Comparison of ENCODE assay signal across 22 mouse cellular contexts in the genomic region with DNA sequence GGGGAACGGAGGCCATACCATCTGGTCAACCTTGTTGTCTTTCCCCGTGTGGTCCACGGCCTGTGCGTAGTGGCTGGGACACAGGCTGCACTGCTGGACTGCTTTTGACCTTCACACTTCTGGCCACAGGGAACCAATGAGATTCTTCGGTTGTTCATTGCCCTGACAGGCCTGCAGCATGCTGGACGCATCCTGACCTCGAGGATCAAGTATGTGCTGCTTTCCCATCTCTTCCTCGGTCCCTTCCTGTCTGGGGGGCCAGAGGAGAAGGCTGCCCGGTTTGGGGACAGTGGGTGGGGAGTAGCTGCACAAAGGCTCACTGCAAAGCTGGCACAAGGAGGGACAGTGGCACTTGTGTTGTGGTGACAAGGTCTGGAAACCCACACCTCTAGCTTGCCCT. TPM values are rescaled to one million over a fixed set of nuclear protein-coding genes. Genes with fewer than 3 reads are reported as not detected.
DNase-seq lines count a peak whose midpoint lies in the region; ATAC-seq and TF ChIP-seq lines count a peak whose summit lies in the region.
"Had no signal": no experiment of that assay in that cellular context is flagged by ENCODE, and none has a peak within 500 bp of the region (broad histone marks: within the 10 kb centered on the region; RNA-seq: fewer than 3 reads in every experiment).

No protein-coding gene starts in this region.

- no peak for TF ChIP-seq CTCF in kidney, adult 2 months (conservative IDR thresholded peaks at IDR 0.05; ENCODE audit: insufficient read depth, insufficient read length, low read depth, low read length)

- no peak for ATAC-seq in heart, embryonic 11.5 days (replicated peaks; ENCODE audit: insufficient number of reproducible peaks, low FRiP score, low TSS enrichment)
- ATAC-seq in kidney, embryonic 15.5 days (replicated peaks; ENCODE audit: low FRiP score): no peak
- ATAC-seq: forebrain, embryonic 14.5 days; forebrain, embryonic 16.5 days had no signal

- H3K4me2 ChIP-seq in heart, embryonic 11.5 days: no peak overlapping the region
- H3K4me2 ChIP-seq in kidney, embryonic 15.5 days: no peak overlapping the region
- H3K4me2 ChIP-seq: embryonic facial prominence, embryonic 13.5 days; embryonic facial prominence, embryonic 15.5 days had no signal

- no peaks in the 10 kb centered on the region for H3K27me3 ChIP-seq in heart, embryonic 11.5 days (ENCODE audit: control insufficient read depth, insufficient read depth, low read length)
- no peaks in the 10 kb centered on the region for H3K27me3 ChIP-seq in kidney, adult 2 months (replicated peaks; ENCODE audit: control insufficient read depth, insufficient read depth, low read length)
- H3K27me3 ChIP-seq in kidney, embryonic 15.5 days: no peaks in the 10 kb centered on the region
- H3K27me3 ChIP-seq: embryonic facial prominence, embryonic 13.5 days; embryonic facial prominence, embryonic 15.5 days had no signal

- H3K4me3 ChIP-seq in heart, embryonic 11.5 days (ENCODE audit: low read depth, low read length): no peak overlapping the region
- H3K4me3 ChIP-seq in kidney, adult 2 months (ENCODE audit: insufficient read depth, low read depth, low read length): no peak overlapping the region
- H3K4me3 ChIP-seq in kidney, embryonic 15.5 days (replicated peaks): no peak overlapping the region
- H3K4me3 ChIP-seq: embryonic facial prominence, embryonic 13.5 days; embryonic facial prominence, embryonic 15.5 days; erythroblast, embryonic 14.5 days; forebrain, embryonic 10.5 days had no signal

- WGBS in heart, embryonic 11.5 days (ENCODE audit: insufficient replicate concordance): 85% methylated on average over 9 of the region's 9 CpGs
- WGBS in kidney, adult 2 months: 82% methylated on average over 9 of the region's 9 CpGs
- 89% methylated on average over 9 of the region's 9 CpGs for WGBS in kidney, embryonic 15.5 days

- peak; percentile 80 for DNase-seq in heart, adult 11 months
- peak; percentile 33 for DNase-seq in kidney, adult 2 months
- DNase-seq: adrenal gland, adult 2 months; adrenal gland, postnatal 10 days; adrenal gland, postnatal 25 days; cerebellum, adult 11 months; cerebellum, adult 18-20 months; cerebellum, adult 8-10 months; cerebellum, adult 9-11 months; cerebellum, postnatal 14 days; cerebellum, postnatal 36 days; embryo, embryonic 11 days had no signal

- no peaks in the 10 kb centered on the region for H3K4me1 ChIP-seq in heart, embryonic 11.5 days (ENCODE audit: control insufficient read depth, insufficient read depth, low read length)
- H3K4me1 ChIP-seq in kidney, adult 2 months (ENCODE audit: control insufficient read depth, insufficient read depth, low read length): no peaks in the 10 kb centered on the region; the same call in 1 of the 2 replicates
- H3K4me1 ChIP-seq in kidney, embryonic 15.5 days: no peaks in the 10 kb centered on the region
- H3K4me1 ChIP-seq: embryonic facial prominence, embryonic 13.5 days; embryonic facial prominence, embryonic 15.5 days; forebrain, embryonic 10.5 days had no signal

- H3K9me3 ChIP-seq in heart, embryonic 11.5 days (replicated peaks; ENCODE audit: control insufficient read depth, low read length): no peaks in the 10 kb centered on the region
- no peaks in the 10 kb centered on the region for H3K9me3 ChIP-seq in kidney, embryonic 15.5 days (replicated peaks)
- H3K9me3 ChIP-seq: embryonic facial prominence, embryonic 13.5 days; embryonic facial prominence, embryonic 15.5 days; forebrain, embryonic 10.5 days had no signal

- TF ChIP-seq POLR2A in kidney, adult 2 months (IDR thresholded peaks at IDR 0.05; ENCODE audit: low read depth, low read length): no peak

- no peak overlapping the region for H3K27ac ChIP-seq in heart, embryonic 11.5 days (ENCODE audit: low read depth, low read length)
- peak overlapping the region; percentile 68; the same call in 1 of the 2 replicates for H3K27ac ChIP-seq in kidney, adult 2 months (ENCODE audit: insufficient read depth, low read depth, low read length)
- no peak overlapping the region for H3K27ac ChIP-seq in kidney, embryonic 15.5 days
- H3K27ac ChIP-seq: embryonic facial prominence, embryonic 13.5 days; embryonic facial prominence, embryonic 15.5 days; forebrain, embryonic 10.5 days had no signal

- H3K36me3 ChIP-seq in heart, embryonic 11.5 days (ENCODE audit: control insufficient read depth, insufficient read depth, low read length): peaks cover 31% of the 10 kb centered on the region
- peaks cover 2% of the 10 kb centered on the region for H3K36me3 ChIP-seq in kidney, adult 2 months (ENCODE audit: control insufficient read depth, insufficient read depth, low read length)
- peaks cover 89% of the 10 kb centered on the region for H3K36me3 ChIP-seq in kidney, embryonic 15.5 days

- H3K9ac ChIP-seq in heart, embryonic 11.5 days (ENCODE audit: low read depth, low read length): no peak overlapping the region
- H3K9ac ChIP-seq in kidney, embryonic 15.5 days: no peak overlapping the region
- H3K9ac ChIP-seq: embryonic facial prominence, embryonic 13.5 days; embryonic facial prominence, embryonic 15.5 days had no signal

RNA-seq across cellular contexts. Expression of gene Acad9, which starts 21.8 kb away (rescaled TPM):
- polyA plus RNA-seq in heart, embryonic 11.5 days (2014; fragmentation: Nextera tagmentation; extraction: Ambion mirVana): 81.7 and 96.4 TPM in 2 replicates
- polyA plus RNA-seq in kidney, adult 2 months (2012; rRNA removed): 41.1 and 45.5 TPM in 2 replicates
- polyA plus RNA-seq in kidney, embryonic 15.5 days (2015; fragmentation: Nextera tagmentation; extraction: Ambion mirVana): 84.8 and 88.1 TPM in 2 replicates

RNA-seq across cellular contexts. Expression of gene Ccdc144b, which starts 34.2 kb away (rescaled TPM):
- 0.03 TPM in 2 replicates for polyA plus RNA-seq in heart, embryonic 11.5 days (2014; fragmentation: Nextera tagmentation; extraction: Ambion mirVana)
- 0.05 TPM in 2 replicates for polyA plus RNA-seq in kidney, adult 2 months (2012; rRNA removed)
- polyA plus RNA-seq in kidney, embryonic 15.5 days (2015; fragmentation: Nextera tagmentation; extraction: Ambion mirVana): not detected in 2 replicates
- polyA plus RNA-seq: brain, embryonic 14.5 days; C2C12; embryonic facial prominence, embryonic 13.5 days; embryonic facial prominence, embryonic 15.5 days; erythroblast, embryonic 14.5 days; forebrain, embryonic 10.5 days; forebrain, embryonic 14.5 days; forebrain, embryonic 16.5 days had no signal
